Mouse (Mus musculus) heart, embryonic 16.5 days (tissue): ENCODE data around the gene Chmp2a. TPM values are rescaled to one million over a fixed set of nuclear protein-coding genes. Genes with fewer than 3 reads are reported as not detected.
"Not testable (repeated sequence)": the region's sequence is repeated elsewhere in the genome, so short reads cannot be mapped to it uniquely, and the experiment has no call there.

Experiments
- ATAC-seq: fragments of 200-750 bp; cut with Nextera tagmentation; replicated peaks from 2 replicates; pipeline ENCODE4 v1.8.0; 2017; ENCODE audit warnings: moderate number of reproducible peaks; ENCODE audit not compliant: insufficient read depth, low FRiP score; ENCODE audit errors: extremely low read depth
- H3K27ac ChIP-seq: fragments of 300-500 bp; sonication (generic); 2 replicates; pipeline ENCODE4 v1.5.1; 2014; ENCODE audit warnings: mild to moderate bottlenecking, low read length, control low read depth, moderate library complexity
- H3K27me3 ChIP-seq: fragments of 300-500 bp; sonication (generic); 2 replicates; pipeline ENCODE4 v1.6.1; 2014; ENCODE audit warnings: low read length, mixed read lengths; ENCODE audit not compliant: control insufficient read depth, insufficient read depth
- H3K36me3 ChIP-seq: fragments of 300-500 bp; sonication (generic); 2 replicates; pipeline ENCODE4 v1.6.1; 2014; ENCODE audit not compliant: control insufficient read depth, insufficient read depth
- H3K4me1 ChIP-seq: fragments of 300-500 bp; sonication (generic); 2 replicates; pipeline ENCODE4 v1.6.1; 2014; ENCODE audit warnings: low read length, mixed read lengths; ENCODE audit not compliant: control insufficient read depth, insufficient read depth
- H3K4me2 ChIP-seq: fragments of 300-500 bp; sonication (generic); 2 replicates; pipeline ENCODE4 v1.6.1; 2014; ENCODE audit warnings: low read depth, mild to moderate bottlenecking, control low read depth, low read length
- H3K4me3 ChIP-seq: fragments of 300-500 bp; sonication (generic); 2 replicates; pipeline ENCODE4 v1.5.1; 2014; ENCODE audit warnings: mild to moderate bottlenecking, control low read depth, low read length
- H3K9ac ChIP-seq: fragments of 300-500 bp; sonication (generic); 2 replicates; pipeline ENCODE4 v1.6.1; 2014; ENCODE audit warnings: low read length, control low read depth
- H3K9me3 ChIP-seq: fragments of 300-500 bp; sonication (generic); replicated peaks from 2 replicates; pipeline ENCODE4 v1.6.1; 2016; ENCODE audit warnings: low read length; ENCODE audit not compliant: control insufficient read depth
- WGBS: fragments of 180-500 bp; shearing (Covaris S2); extraction: QIAGEN DNeasy Blood & Tissue Kit; methylation state at CpG from one replicate; pipeline ENCODE4 v1.1.7; 2014; 5-methylcytosine and 5-hydroxymethylcytosine counted together
- polyA plus RNA-seq: library from polyadenylated mRNA; unstranded; fragments of >200 nt; fragmentation: Nextera tagmentation; extraction: Ambion mirVana; gene quantifications from 2 replicates; pipeline ENCODE4 v1.2.1, GENCODE M21; 2015

The Chmp2a gene
- 146 TPM in 2 replicates for polyA plus RNA-seq

- Histone ChIP-seq H3K4me1 (peaks cover 31% of the 10 kb centered on the region), H3K27ac (peak within 1 kb of the TSS; percentile 85), H3K9me3 (no peaks in the 10 kb centered on the region), H3K4me3 (peak within 1 kb of the TSS; percentile 74), H3K4me2 (peak within 1 kb of the TSS; percentile 86), H3K27me3 (no peaks in the 10 kb centered on the region), H3K9ac (peak within 1 kb of the TSS; percentile 85), H3K36me3 (peaks cover 44% of the 10 kb centered on the region)
- under 1% methylated on average over 45 of the region's 45 CpGs for WGBS
- peak; percentile 67 for ATAC-seq
These were observed at the start of gene Chmp2a for GRCm38 (mm10) chr7:13034148-13034977. Gene Chmp2a, minus strand, starts transcription at chr7:13034807.

DNA sequence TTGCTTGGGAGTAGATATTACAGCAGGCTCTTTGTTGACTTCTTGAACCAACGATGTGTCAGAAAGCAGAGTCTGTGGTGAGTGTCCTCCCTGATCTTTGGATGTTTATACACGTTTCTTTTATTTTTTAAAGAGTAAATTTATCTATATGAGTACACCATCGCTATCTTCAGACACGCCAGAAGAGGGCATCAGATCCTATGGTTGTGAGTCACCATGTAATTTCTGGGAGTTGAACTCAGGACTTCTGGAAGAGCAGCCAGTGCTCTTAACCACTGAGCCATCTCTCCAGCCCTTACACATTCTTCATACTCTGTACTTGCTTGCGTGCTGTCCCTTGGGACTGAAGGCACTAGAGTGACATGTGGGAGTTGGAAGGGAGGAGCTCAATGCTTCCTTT lies 37.7 kb upstream of the Chmp2a start:
- H3K27ac ChIP-seq = no peak overlapping the region
- no peaks in the 10 kb centered on the region for H3K9me3 ChIP-seq
- ATAC-seq = no peak
- no peak overlapping the region for H3K9ac ChIP-seq
- H3K4me2 ChIP-seq = no peak overlapping the region
- H3K27me3 ChIP-seq = no peaks in the 10 kb centered on the region
- WGBS = 49% methylated on average over 5 of the region's 5 CpGs
- no peak overlapping the region for H3K4me3 ChIP-seq
- no peaks in the 10 kb centered on the region for H3K4me1 ChIP-seq
- H3K36me3 ChIP-seq = no peaks in the 10 kb centered on the region

GRCm38 (mm10) chr7:13063399-13063798 lies 28.8 kb upstream of the Chmp2a start:
- not testable (repeated sequence) for H3K27me3 ChIP-seq, H3K27ac ChIP-seq, H3K36me3 ChIP-seq, H3K9me3 ChIP-seq, H3K4me2 ChIP-seq, H3K4me1 ChIP-seq, H3K9ac ChIP-seq, ATAC-seq, H3K4me3 ChIP-seq
- 36% methylated on average over 2 of the region's 2 CpGs for WGBS

DNA sequence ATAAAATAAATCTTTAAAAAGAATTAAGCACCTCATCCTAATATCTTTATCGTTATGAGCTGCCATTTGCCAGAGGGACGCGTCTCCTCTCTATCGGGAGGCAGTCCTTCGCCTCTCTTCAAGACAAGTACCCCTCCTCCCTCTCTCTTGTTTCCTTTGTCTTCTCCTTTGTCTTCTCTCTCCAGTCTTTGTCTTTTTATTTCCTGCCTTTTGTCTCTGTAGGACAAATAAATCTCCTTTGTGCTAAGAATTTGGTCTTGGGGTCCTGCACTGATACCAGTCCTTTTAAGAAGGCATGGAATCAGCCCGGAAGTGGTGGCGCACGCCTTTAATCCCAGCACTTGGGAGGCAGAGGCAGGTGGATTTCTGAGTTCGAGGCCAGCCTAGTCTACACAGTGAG lies 24.9 kb upstream of the Chmp2a start:
- Histone ChIP-seq H3K9me3 (no peaks in the 10 kb centered on the region), H3K27ac (no peak overlapping the region), H3K27me3 (no peaks in the 10 kb centered on the region), H3K9ac (no peak overlapping the region), H3K4me2 (no peak overlapping the region), H3K4me3 (no peak overlapping the region), H3K4me1 (no peaks in the 10 kb centered on the region), H3K36me3 (no peaks in the 10 kb centered on the region)
- WGBS = 84% methylated on average over 9 of the region's 9 CpGs
- no peak for ATAC-seq

DNA sequence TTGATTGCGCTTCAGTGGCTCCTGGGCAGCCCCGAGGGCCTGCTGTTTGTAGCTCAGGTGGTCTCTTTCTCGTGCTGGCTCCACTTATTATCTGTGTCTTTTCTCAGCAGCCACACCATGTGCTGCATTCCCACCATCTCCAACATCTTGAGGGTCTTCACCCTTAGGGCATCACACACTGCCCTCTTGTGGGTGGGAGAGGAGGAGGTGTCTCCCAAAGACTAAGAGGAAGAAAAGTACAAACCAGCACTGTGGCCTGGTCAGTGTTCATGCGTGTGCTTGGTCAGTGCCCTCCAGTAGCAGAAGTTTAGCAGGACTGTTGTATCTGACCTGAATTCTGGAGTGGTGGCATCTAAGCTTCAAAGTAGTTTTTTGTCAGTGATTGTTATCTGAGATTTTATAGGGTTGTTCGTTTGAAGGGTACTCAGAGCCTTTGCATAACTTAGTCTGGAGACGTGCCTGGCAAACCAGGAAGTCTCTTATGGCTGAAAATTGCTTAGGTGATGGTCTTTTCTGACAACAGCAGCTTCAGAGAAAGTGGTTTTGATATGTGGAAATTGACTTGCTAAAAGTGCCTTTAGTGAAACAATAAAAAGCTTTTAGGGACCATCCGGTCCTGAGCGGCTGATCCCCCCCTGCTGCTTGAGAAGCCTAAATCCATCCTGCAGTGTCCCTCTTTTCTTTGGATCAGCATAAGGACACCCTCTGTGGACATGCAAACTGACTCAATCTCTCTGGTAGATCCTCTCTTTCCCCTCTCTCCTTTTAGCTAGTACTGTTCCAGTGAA lies 22.5 kb upstream of the Chmp2a start:
- Histone ChIP-seq H3K36me3 (no peaks in the 10 kb centered on the region), H3K4me3 (no peak overlapping the region), H3K27ac (no peak overlapping the region), H3K9me3 (no peaks in the 10 kb centered on the region), H3K9ac (no peak overlapping the region), H3K4me2 (no peak overlapping the region), H3K4me1 (peaks cover 4% of the 10 kb centered on the region; the same call in 1 of the 2 replicates), H3K27me3 (no peaks in the 10 kb centered on the region)
- no peak for ATAC-seq
- 61% methylated on average over 8 of the region's 8 CpGs for WGBS

GRCm38 (mm10) chr7:13054287-13055010 lies 19.8 kb upstream of the Chmp2a start, which contains the start of gene Mzf1:
Gene Mzf1, minus strand, starts transcription at chr7:13054764.
- Histone ChIP-seq H3K9ac (peak within 1 kb of the TSS; percentile 85), H3K27ac (peak within 1 kb of the TSS; percentile 86), H3K36me3 (no peaks in the 10 kb centered on the region), H3K4me1 (peaks cover 4% of the 10 kb centered on the region; the same call in 1 of the 2 replicates), H3K27me3 (no peaks in the 10 kb centered on the region), H3K4me3 (peak within 1 kb of the TSS; percentile 75), H3K9me3 (no peaks in the 10 kb centered on the region), H3K4me2 (peak within 1 kb of the TSS; percentile 79)
- ATAC-seq = peak; percentile 91
- WGBS = under 1% methylated on average over 41 of the region's 41 CpGs

- Histone ChIP-seq H3K4me1 (peaks cover 4% of the 10 kb centered on the region; the same call in 1 of the 2 replicates), H3K27ac (peak overlapping the region; percentile 86), H3K4me3 (peak overlapping the region; percentile 75), H3K36me3 (no peaks in the 10 kb centered on the region), H3K4me2 (peak overlapping the region; percentile 79), H3K27me3 (no peaks in the 10 kb centered on the region), H3K9me3 (no peaks in the 10 kb centered on the region), H3K9ac (peak overlapping the region; percentile 85)
- ATAC-seq = no peak
- WGBS = 3% methylated on average over 15 of the region's 15 CpGs
These were observed 19.3 kb upstream of the Chmp2a start for GRCm38 (mm10) chr7:13053961-13054286.

- Histone ChIP-seq H3K4me2 (peak overlapping the region; percentile 79), H3K36me3 (no peaks in the 10 kb centered on the region), H3K9me3 (no peaks in the 10 kb centered on the region), H3K9ac (no peak overlapping the region; the same call in 1 of the 2 replicates), H3K27me3 (no peaks in the 10 kb centered on the region), H3K27ac (no peak overlapping the region; the same call in 1 of the 2 replicates), H3K4me1 (peaks cover 4% of the 10 kb centered on the region; the same call in 1 of the 2 replicates), H3K4me3 (peak overlapping the region; percentile 75)
- no peak for ATAC-seq
- 82% methylated on average over 2 of the region's 2 CpGs for WGBS
These were observed 18.9 kb upstream of the Chmp2a start for GRCm38 (mm10) chr7:13053501-13053900.
